Mouse (Mus musculus) cerebellum, adult 2 months (tissue): ENCODE measurements around the gene Uqcrh. TPM values are rescaled to one million over a fixed set of nuclear protein-coding genes. Genes with fewer than 3 reads are reported as not detected.
A peak's percentile ranks its signal among the peaks of the same experiment; 100 is the strongest.

ENCODE experiments used
- DNase-seq, 2 experiments: peaks; one replicate each; pipeline ENCODE4 v3.0.0; 2021
- H3K27ac ChIP-seq: fragments of 200-500 bp; 2 replicates; pipeline ENCODE4 v1.5.1; 2012; ENCODE audit warnings: low read length, control low read depth, inconsistent platforms; ENCODE audit not compliant: insufficient read depth
- H3K27me3 ChIP-seq: fragments of 200-500 bp; 2 replicates; pipeline ENCODE4 v1.6.1; 2012; ENCODE audit warnings: inconsistent platforms, mild to moderate bottlenecking, low read length, moderate library complexity; ENCODE audit not compliant: control insufficient read depth, insufficient read depth
- H3K4me1 ChIP-seq: fragments of 200-500 bp; 2 replicates; pipeline ENCODE4 v1.6.1; 2011; ENCODE audit warnings: low read length; ENCODE audit not compliant: control insufficient read depth, insufficient read depth
- H3K4me3 ChIP-seq: fragments of 200-500 bp; replicated peaks from 2 replicates; pipeline ENCODE3; 2011; ENCODE audit warnings: mild to moderate bottlenecking, low read depth, low read length, control low read depth; ENCODE audit not compliant: insufficient read depth
- CTCF ChIP-seq: fragments of 200-500 bp; IDR thresholded peaks from 2 replicates; pipeline ENCODE4 v1.5.1; 2011; ENCODE audit warnings: low read depth, mild to moderate bottlenecking, control low read depth, low read length, moderate library complexity, borderline replicate concordance; ENCODE audit not compliant: insufficient read depth
- POLR2A ChIP-seq: fragments of 200-500 bp; IDR thresholded peaks from 2 replicates; pipeline ENCODE4 v1.6.1; 2011; ENCODE audit warnings: low read length, control low read depth, borderline replicate concordance; ENCODE audit not compliant: insufficient read depth
- WGBS: fragments of 180-500 bp; shearing (Covaris S2); methylation state at CpG from one replicate; pipeline ENCODE4 v1.1.7; 2018; 5-methylcytosine and 5-hydroxymethylcytosine counted together
- polyA plus RNA-seq: library from polyadenylated mRNA; depleted of rRNA; stranded (reverse); fragments of >200 nt; gene quantifications from 2 replicates; pipeline ENCODE4 v1.2.3, GENCODE M21; 2012

The Uqcrh gene
- polyA plus RNA-seq, 1 experiment = 872 TPM

GRCm38 (mm10) chr4:116073146-116073545 lies 1.7 kb downstream of the Uqcrh start:
- Histone ChIP-seq H3K27me3 (no peaks in the 10 kb centered on the region), H3K4me3 (peak overlapping the region; percentile 49), H3K27ac (no peak overlapping the region), H3K4me1 (peaks cover 13% of the 10 kb centered on the region; the same call in 1 of the 2 replicates)
- TF ChIP-seq POLR2A (no peak), CTCF (peak; percentile 13; the same call in 1 of the 2 replicates)
- peak in 1 of 2 experiments; percentile 45 for DNase-seq
- 40% methylated on average over 4 of the region's 4 CpGs for WGBS

GRCm38 (mm10) chr4:116070116-116070515 lies 4.8 kb downstream of the Uqcrh start:
- WGBS = 47% methylated on average over 6 of the region's 6 CpGs

GRCm38 (mm10) chr4:116063855-116064254 lies 11.0 kb downstream of the Uqcrh start:
- H3K27ac ChIP-seq = no peak overlapping the region
- no peak overlapping the region for H3K4me3 ChIP-seq
- H3K4me1 ChIP-seq = no peaks in the 10 kb centered on the region
- H3K27me3 ChIP-seq = no peaks in the 10 kb centered on the region
- no peak for DNase-seq
- WGBS = 23% methylated on average over 1 of the region's 1 CpGs
- TF ChIP-seq CTCF (no peak), POLR2A (no peak)

More at GRCm38 (mm10) chr4:116070116-116070515, 4.8 kb downstream of the Uqcrh start:
- TF ChIP-seq POLR2A (no peak), CTCF (no peak)
- DNase-seq = no peak
- H3K27me3 ChIP-seq = no peaks in the 10 kb centered on the region
- H3K4me3 ChIP-seq = no peak overlapping the region
- peaks cover 7% of the 10 kb centered on the region; the same call in 1 of the 2 replicates for H3K4me1 ChIP-seq
- H3K27ac ChIP-seq = no peak overlapping the region

DNA sequence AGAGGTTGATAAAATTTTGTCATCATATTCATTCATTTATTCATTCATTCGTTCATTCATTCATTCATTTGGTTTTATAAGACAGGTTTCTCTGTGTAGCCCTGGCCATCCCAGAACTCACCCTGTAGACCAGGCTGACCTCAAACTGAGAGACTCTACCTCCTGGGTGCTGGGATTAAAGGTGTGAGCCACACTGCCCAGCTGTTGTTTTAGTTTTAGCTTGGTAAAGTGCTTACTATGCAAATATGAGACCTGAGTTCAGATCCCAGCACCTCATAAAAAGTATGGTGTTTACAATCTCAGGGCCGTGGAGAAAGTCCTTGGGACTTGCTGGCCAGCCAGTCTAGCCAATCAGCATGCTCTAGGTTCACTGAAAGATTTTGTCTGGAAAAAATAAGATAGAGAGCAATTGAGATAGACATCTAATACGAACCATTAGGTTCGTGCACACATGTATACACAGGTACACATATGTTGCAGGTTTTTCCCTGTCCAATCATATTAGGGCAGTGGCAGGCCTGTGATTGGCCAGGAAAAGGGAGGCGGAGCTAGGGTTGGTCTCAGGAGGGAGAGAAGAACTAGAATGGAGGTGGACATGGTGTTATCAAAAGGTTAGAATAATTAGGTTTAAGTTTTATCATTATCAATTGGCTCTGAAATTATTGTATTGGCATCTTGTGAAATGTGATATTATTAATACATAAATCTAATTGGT lies 15.7 kb downstream of the Uqcrh start:
- no peak for DNase-seq
- no peak overlapping the region for H3K4me3 ChIP-seq
- no peaks in the 10 kb centered on the region for H3K4me1 ChIP-seq
- H3K27ac ChIP-seq = no peak overlapping the region
- WGBS = 81% methylated on average over 5 of the region's 5 CpGs
- H3K27me3 ChIP-seq = no peaks in the 10 kb centered on the region
- TF ChIP-seq POLR2A (no peak), CTCF (no peak)

GRCm38 (mm10) chr4:116057559-116057958 lies 17.3 kb downstream of the Uqcrh start:
- H3K4me3 ChIP-seq = no peak overlapping the region
- H3K4me1 ChIP-seq = no peaks in the 10 kb centered on the region
- H3K27me3 ChIP-seq = no peaks in the 10 kb centered on the region
- no peak for DNase-seq
- 0% methylated on average over 1 of the region's 1 CpGs for WGBS
- TF ChIP-seq POLR2A (no peak), CTCF (no peak)
- no peak overlapping the region for H3K27ac ChIP-seq

GRCm38 (mm10) chr4:116053399-116053961 lies 21.4 kb downstream of the Uqcrh start, which contains the start of gene Nsun4:
Nsun4 (minus strand) TSS chr4:116053876.
- Histone ChIP-seq H3K4me3 (peak within 1 kb of the TSS; percentile 94), H3K4me1 (no peaks in the 10 kb centered on the region), H3K27ac (peak within 1 kb of the TSS; percentile 70), H3K27me3 (no peaks in the 10 kb centered on the region)
- WGBS = under 1% methylated on average over 35 of the region's 35 CpGs
- TF ChIP-seq CTCF = no peak
- peak; percentile 66; the same call in 1 of the 2 replicates for TF ChIP-seq POLR2A
- DNase-seq = peak; percentile 89 to 90

DNA sequence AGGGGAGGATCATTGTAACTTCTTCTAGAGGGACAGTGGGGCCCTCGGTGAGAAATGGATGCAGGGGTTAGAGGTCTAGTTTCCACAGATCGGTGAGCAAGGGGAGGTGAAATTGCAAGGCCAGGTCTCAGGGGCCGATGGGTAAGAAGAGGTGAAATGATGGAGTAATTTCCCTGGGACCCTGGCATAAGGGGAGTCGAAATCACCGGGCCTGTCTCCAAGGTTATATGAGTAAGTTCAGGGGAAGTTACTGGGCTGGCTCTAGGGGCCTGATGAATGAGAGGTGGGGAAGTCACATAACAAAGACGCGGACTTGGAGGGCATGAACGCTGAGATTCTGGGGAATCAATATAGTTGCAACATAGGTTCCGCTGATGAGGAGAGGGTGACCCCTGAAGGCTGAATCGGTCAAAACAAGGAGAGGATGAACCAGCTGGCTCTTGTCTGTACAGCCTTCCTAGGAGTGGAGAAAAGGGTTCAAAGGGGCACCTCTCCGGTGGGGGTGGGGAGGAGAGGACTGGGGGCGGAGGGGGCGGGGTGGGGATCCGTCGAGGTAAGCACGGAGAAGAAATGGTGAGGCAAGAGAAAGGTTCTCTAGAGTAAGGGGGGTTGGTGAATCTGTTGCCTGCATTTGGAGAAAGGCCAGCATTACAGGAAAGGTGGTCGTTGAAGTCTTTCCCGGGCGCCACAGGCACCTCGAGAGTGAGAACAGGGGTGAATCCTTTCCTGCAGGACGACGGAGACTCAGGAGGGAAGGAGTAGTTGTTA lies 22.2 kb downstream of the Uqcrh start:
- DNase-seq = peak; percentile 38 to 48
- TF ChIP-seq POLR2A (no peak), CTCF (peak; percentile 38; the same call in 1 of the 2 replicates)
- WGBS = 10% methylated on average over 22 of the region's 22 CpGs
- no peak overlapping the region for H3K27ac ChIP-seq
- no peaks in the 10 kb centered on the region for H3K27me3 ChIP-seq
- H3K4me1 ChIP-seq = no peaks in the 10 kb centered on the region
- peak overlapping the region; percentile 94 for H3K4me3 ChIP-seq
